Comparison of ENCODE assay signal across 40 mouse cellular contexts in genomic region chr1:88015371-88015770, GRCm38 (mm10). TPM values are rescaled to one million over a fixed set of nuclear protein-coding genes. Genes with fewer than 3 reads are reported as not detected.
"Had no signal": no experiment of that assay in that cellular context is flagged by ENCODE, and none has a peak within 500 bp of the region (broad histone marks: within the 10 kb centered on the region; RNA-seq: fewer than 3 reads in every experiment).

No protein-coding gene starts in this region.

- H3K4me1 ChIP-seq: embryonic facial prominence, embryonic 10.5 days; embryonic facial prominence, embryonic 12.5 days; embryonic facial prominence, embryonic 13.5 days; embryonic facial prominence, embryonic 15.5 days; forebrain, embryonic 10.5 days; forebrain, embryonic 12.5 days; forebrain, embryonic 13.5 days; forebrain, embryonic 15.5 days had no signal

- H3K4me2 ChIP-seq: embryonic facial prominence, embryonic 12.5 days; embryonic facial prominence, embryonic 13.5 days; embryonic facial prominence, embryonic 15.5 days; forebrain, embryonic 12.5 days; forebrain, embryonic 13.5 days; forebrain, embryonic 15.5 days had no signal

- H3K36me3 ChIP-seq: embryonic facial prominence, embryonic 10.5 days; embryonic facial prominence, embryonic 12.5 days; embryonic facial prominence, embryonic 13.5 days; embryonic facial prominence, embryonic 15.5 days; forebrain, embryonic 10.5 days; forebrain, embryonic 12.5 days; forebrain, embryonic 15.5 days had no signal

- H3K9me3 ChIP-seq: embryonic facial prominence, embryonic 15.5 days; forebrain, embryonic 15.5 days had no signal

- H3K9ac ChIP-seq: embryonic facial prominence, embryonic 12.5 days; embryonic facial prominence, embryonic 13.5 days; embryonic facial prominence, embryonic 15.5 days; forebrain, embryonic 12.5 days; forebrain, embryonic 13.5 days; forebrain, embryonic 15.5 days; forebrain, postnatal 0 days had no signal

- H3K4me3 ChIP-seq: embryonic facial prominence, embryonic 10.5 days; embryonic facial prominence, embryonic 12.5 days; embryonic facial prominence, embryonic 13.5 days; embryonic facial prominence, embryonic 15.5 days; erythroblast, embryonic 14.5 days; forebrain, embryonic 10.5 days; forebrain, embryonic 12.5 days; forebrain, embryonic 13.5 days; forebrain, embryonic 15.5 days; gastrocnemius, adult 2 months; heart, adult 2 months had no signal

- H3K27me3 ChIP-seq: embryonic facial prominence, embryonic 12.5 days; embryonic facial prominence, embryonic 13.5 days; embryonic facial prominence, embryonic 15.5 days; forebrain, embryonic 12.5 days; forebrain, embryonic 13.5 days; forebrain, embryonic 15.5 days had no signal

- DNase-seq: cerebellum, adult 8-10 months; cerebellum, adult 9-10 months; cerebellum, adult 9-11 months; cerebellum, postnatal 10 days; cerebellum, postnatal 14 days; cerebellum, postnatal 25 days; cerebellum, postnatal 36 days; embryo, embryonic 11 days; forebrain, postnatal 0 days; gastrocnemius, adult 2 months; gastrocnemius, postnatal 10 days; gastrocnemius, postnatal 14 days; gastrocnemius, postnatal 25 days; gastrocnemius, postnatal 36 days; heart, adult 11 months; heart, adult 18-20 months; heart, adult 2 months had no signal

- H3K27ac ChIP-seq: embryonic facial prominence, embryonic 10.5 days; embryonic facial prominence, embryonic 12.5 days; embryonic facial prominence, embryonic 13.5 days; embryonic facial prominence, embryonic 15.5 days; forebrain, embryonic 10.5 days; forebrain, embryonic 12.5 days; forebrain, embryonic 13.5 days; forebrain, embryonic 15.5 days; gastrocnemius, adult 2 months; heart, adult 2 months had no signal

- ATAC-seq: forebrain, embryonic 13.5 days; forebrain, embryonic 14.5 days; forebrain, embryonic 15.5 days; forebrain, embryonic 16.5 days; forebrain, postnatal 0 days had no signal

RNA-seq across cellular contexts. Expression of gene Ugt1a10, which starts 39.8 kb away (rescaled TPM):
- total RNA-seq: common myeloid progenitor, adult 5-6 weeks; forebrain, postnatal 0 days; gastrocnemius, adult 18-20 months; gastrocnemius, adult 2 months; gastrocnemius, adult 8-10 months; gastrocnemius, postnatal 10 days; gastrocnemius, postnatal 14 days; gastrocnemius, postnatal 25 days; gastrocnemius, postnatal 36 days; gastrocnemius, postnatal 4 days; granulocyte monocyte progenitor cell, adult 5-6 weeks; heart, adult 18-20 months; heart, adult 2 months; heart, adult 8-10 months had no signal
- polyA plus RNA-seq: cortical plate, adult 2 months; embryonic facial prominence, embryonic 10.5 days; embryonic facial prominence, embryonic 11.5 days; embryonic facial prominence, embryonic 12.5 days; embryonic facial prominence, embryonic 13.5 days; embryonic facial prominence, embryonic 14.5 days; embryonic facial prominence, embryonic 15.5 days; erythroblast, embryonic 14.5 days; forebrain, embryonic 10.5 days; forebrain, embryonic 11.5 days; forebrain, embryonic 12.5 days; forebrain, embryonic 13.5 days; forebrain, embryonic 14.5 days; forebrain, embryonic 15.5 days; forebrain, embryonic 16.5 days; forebrain, postnatal 0 days; frontal cortex, adult 2 months; gonadal fat pad, adult 2 months; heart, adult 2 months had no signal

RNA-seq across cellular contexts. Expression of gene Ugt1a9, which starts 55.2 kb away (rescaled TPM):
- total RNA-seq: common myeloid progenitor, adult 5-6 weeks; forebrain, postnatal 0 days; gastrocnemius, adult 2 months; gastrocnemius, adult 8-10 months; gastrocnemius, postnatal 10 days; gastrocnemius, postnatal 14 days; gastrocnemius, postnatal 25 days; gastrocnemius, postnatal 36 days; gastrocnemius, postnatal 4 days; granulocyte monocyte progenitor cell, adult 5-6 weeks; heart, adult 18-20 months; heart, adult 2 months; heart, adult 8-10 months had no signal
- polyA plus RNA-seq: cortical plate, adult 2 months; embryonic facial prominence, embryonic 10.5 days; embryonic facial prominence, embryonic 11.5 days; embryonic facial prominence, embryonic 12.5 days; embryonic facial prominence, embryonic 13.5 days; embryonic facial prominence, embryonic 14.5 days; embryonic facial prominence, embryonic 15.5 days; erythroblast, embryonic 14.5 days; forebrain, embryonic 10.5 days; forebrain, embryonic 11.5 days; forebrain, embryonic 12.5 days; forebrain, embryonic 13.5 days; forebrain, embryonic 14.5 days; forebrain, embryonic 15.5 days; forebrain, embryonic 16.5 days; forebrain, postnatal 0 days; frontal cortex, adult 2 months; heart, adult 2 months had no signal
